Mouse (Mus musculus) cerebellum, adult 18-20 months (tissue): ENCODE measurements around the gene Dbt.

Source experiments
- DNase-seq, 2 experiments: peaks; one replicate each; pipeline ENCODE4 v3.0.0; 2021

The Dbt gene

GRCm38 (mm10) chr3:116512904-116513716 is at the start of gene Dbt:
TSS of gene Dbt (plus strand) at chr3:116513070.
- DNase-seq: peak; percentile 79 to 85

GRCm38 (mm10) chr3:116464318-116464717 is 48.6 kb upstream of the Dbt start:
- DNase-seq: no peak

GRCm38 (mm10) chr3:116465709-116466108 is 47.2 kb upstream of the Dbt start:
- no peak for DNase-seq

- DNase-seq: no peak
These were observed 38.3 kb upstream of the Dbt start for GRCm38 (mm10) chr3:116474602-116475001.

GRCm38 (mm10) chr3:116476686-116477298 is 36.1 kb upstream of the Dbt start:
- no peak for DNase-seq

GRCm38 (mm10) chr3:116477351-116477750 is 35.5 kb upstream of the Dbt start:
- DNase-seq: no peak

GRCm38 (mm10) chr3:116480119-116480518 is 32.8 kb upstream of the Dbt start:
- DNase-seq: no peak

- no peak for DNase-seq
These were observed 31.9 kb upstream of the Dbt start for GRCm38 (mm10) chr3:116480937-116481336.

- DNase-seq: no peak
These were observed 30.1 kb upstream of the Dbt start for GRCm38 (mm10) chr3:116482724-116483123.

GRCm38 (mm10) chr3:116483271-116483670 is 29.6 kb upstream of the Dbt start:
- DNase-seq: no peak

GRCm38 (mm10) chr3:116490920-116491319 is 21.9 kb upstream of the Dbt start:
- no peak for DNase-seq

- no peak for DNase-seq
These were observed 20.9 kb upstream of the Dbt start for GRCm38 (mm10) chr3:116491923-116492454.

- no peak for DNase-seq
These were observed 19.2 kb upstream of the Dbt start for GRCm38 (mm10) chr3:116493658-116494057.

- no peak for DNase-seq
These were observed 17.2 kb upstream of the Dbt start for GRCm38 (mm10) chr3:116495671-116496070.

GRCm38 (mm10) chr3:116507772-116508351 is 5.0 kb upstream of the Dbt start, which contains the start of gene Rtca:
TSS of gene Rtca (minus strand) at chr3:116508208.
- peak; percentile 97 to 99 for DNase-seq

- peak in 1 of 2 experiments; percentile 41 for DNase-seq
These were observed 543 bp upstream of the Dbt start for GRCm38 (mm10) chr3:116512151-116512903.

- no peak for DNase-seq
These were observed 7.4 kb downstream of the Dbt start for GRCm38 (mm10) chr3:116520141-116520761.

- DNase-seq: no peak
These were observed 16.9 kb downstream of the Dbt start for GRCm38 (mm10) chr3:116529741-116530140.

GRCm38 (mm10) chr3:116530826-116531225 is 18.0 kb downstream of the Dbt start:
- DNase-seq: no peak

GRCm38 (mm10) chr3:116536428-116537199 is 23.7 kb downstream of the Dbt start:
- no peak for DNase-seq

GRCm38 (mm10) chr3:116537200-116537573 is 24.3 kb downstream of the Dbt start:
- no peak for DNase-seq

- DNase-seq: no peak
These were observed 29.2 kb downstream of the Dbt start for GRCm38 (mm10) chr3:116542070-116542469.
